Mouse (Mus musculus) forebrain, embryonic 14.5 days (tissue): Measurements from ENCODE around the gene Amz1. TPM values are rescaled to one million over a fixed set of nuclear protein-coding genes. Genes with fewer than 3 reads are reported as not detected.
A peak's percentile ranks its signal among the peaks of the same experiment; 100 is the strongest.

Experiments
- ATAC-seq: fragments of 200-750 bp; cut with Nextera tagmentation; 2 replicates; pipeline ENCODE4 v1.8.0; 2017; ENCODE audit warnings: mild to moderate bottlenecking, moderate library complexity
- DNase-seq: peaks from one replicate; pipeline ENCODE4 v3.0.0-alpha.2; 2015; ENCODE audit warnings: low spot score
- H3K27ac ChIP-seq: fragments of 300-500 bp; sonication (generic); 2 replicates; pipeline ENCODE4 v1.5.1; 2014; ENCODE audit warnings: low read depth, mild to moderate bottlenecking, control low read depth, low read length, moderate library complexity
- H3K27me3 ChIP-seq: fragments of 300-500 bp; sonication (generic); replicated peaks from 2 replicates; pipeline ENCODE4 v1.6.1; 2014; ENCODE audit warnings: low read length, control low read depth, mixed read lengths; ENCODE audit not compliant: control insufficient read depth, insufficient read depth
- H3K36me3 ChIP-seq: fragments of 300-500 bp; sonication (generic); 2 replicates; pipeline ENCODE4 v1.6.1; 2014; ENCODE audit warnings: low read length, control low read depth; ENCODE audit not compliant: control insufficient read depth, insufficient read depth
- H3K4me1 ChIP-seq: fragments of 300-500 bp; sonication (generic); 2 replicates; pipeline ENCODE4 v1.6.1; 2014; ENCODE audit warnings: antibody characterized with exemption, low read length, control low read depth; ENCODE audit not compliant: control insufficient read depth, insufficient read depth
- H3K4me2 ChIP-seq: fragments of 300-500 bp; sonication (generic); 2 replicates; pipeline ENCODE4 v1.6.1; 2014; ENCODE audit warnings: mild to moderate bottlenecking, control low read depth, low read length
- H3K4me3 ChIP-seq: fragments of 300-500 bp; sonication (generic); 2 replicates; pipeline ENCODE4 v1.5.1; 2014; ENCODE audit warnings: low read depth, low read length, control low read depth
- H3K9ac ChIP-seq: fragments of 300-500 bp; sonication (generic); 2 replicates; pipeline ENCODE4 v1.6.1; 2014; ENCODE audit warnings: mild to moderate bottlenecking, low read length, control low read depth, moderate library complexity
- H3K9me3 ChIP-seq: fragments of 300-500 bp; sonication (generic); replicated peaks from 2 replicates; pipeline ENCODE4 v1.6.1; 2016; ENCODE audit warnings: low read length, control low read depth, mixed read lengths; ENCODE audit not compliant: control insufficient read depth
- WGBS: fragments of 180-500 bp; shearing (Covaris S2); extraction: QIAGEN DNeasy Blood & Tissue Kit; methylation state at CpG from one replicate; pipeline ENCODE4 v1.1.7; 2014; 5-methylcytosine and 5-hydroxymethylcytosine counted together
- polyA plus RNA-seq: library from polyadenylated mRNA; unstranded; fragments of >200 nt; fragmentation: Nextera tagmentation; extraction: Ambion mirVana; gene quantifications from 2 replicates; pipeline ENCODE4 v1.2.1, GENCODE M21; 2014

Gene Amz1
- polyA plus RNA-seq, 1 experiment from 2014 or later, result 2.6 TPM

GRCm38 (mm10) chr5:140785240-140785872 lies 61.4 kb downstream of the Amz1 start:
- ATAC-seq (no peak), DNase-seq (no peak)
- H3K27ac ChIP-seq, result no peak overlapping the region
- H3K4me3 ChIP-seq, result no peak overlapping the region
- 86% methylated on average over 13 of the region's 13 CpGs for WGBS
- no peaks in the 10 kb centered on the region for H3K27me3 ChIP-seq
- peaks cover 11% of the 10 kb centered on the region for H3K4me1 ChIP-seq
- peaks cover 38% of the 10 kb centered on the region for H3K36me3 ChIP-seq
- no peaks in the 10 kb centered on the region for H3K9me3 ChIP-seq
- no peak overlapping the region for H3K4me2 ChIP-seq
- H3K9ac ChIP-seq, result no peak overlapping the region

- peaks cover 12% of the 10 kb centered on the region for H3K36me3 ChIP-seq
- H3K9ac ChIP-seq, result no peak overlapping the region
- H3K4me2 ChIP-seq, result no peak overlapping the region
- no peak overlapping the region for H3K4me3 ChIP-seq
- 0 out of 2 replicates have a peak overlapping the region, but pooled peaks have one; percentile 80 for H3K27ac ChIP-seq
- H3K9me3 ChIP-seq, result no peaks in the 10 kb centered on the region
- ATAC-seq (no peak), DNase-seq (no peak)
- no peaks in the 10 kb centered on the region for H3K27me3 ChIP-seq
- H3K4me1 ChIP-seq, result peaks cover 37% of the 10 kb centered on the region
Measured at GRCm38 (mm10) chr5:140789561-140789960, 65.6 kb downstream of the Amz1 start.

GRCm38 (mm10) chr5:140790392-140790791 lies 66.5 kb downstream of the Amz1 start:
- Histone ChIP-seq H3K4me3 (no peak overlapping the region), H3K27me3 (no peaks in the 10 kb centered on the region), H3K4me2 (0 out of 2 replicates have a peak overlapping the region, but pooled peaks have one; percentile 9), H3K36me3 (peaks cover 4% of the 10 kb centered on the region; the same call in 1 of the 2 replicates), H3K4me1 (peaks cover 37% of the 10 kb centered on the region), H3K9ac (no peak overlapping the region), H3K9me3 (no peaks in the 10 kb centered on the region), H3K27ac (peak overlapping the region; percentile 80)
- DNase-seq (peak; percentile 28), ATAC-seq (no peak)
- WGBS, result 39% methylated on average over 2 of the region's 2 CpGs

DNA sequence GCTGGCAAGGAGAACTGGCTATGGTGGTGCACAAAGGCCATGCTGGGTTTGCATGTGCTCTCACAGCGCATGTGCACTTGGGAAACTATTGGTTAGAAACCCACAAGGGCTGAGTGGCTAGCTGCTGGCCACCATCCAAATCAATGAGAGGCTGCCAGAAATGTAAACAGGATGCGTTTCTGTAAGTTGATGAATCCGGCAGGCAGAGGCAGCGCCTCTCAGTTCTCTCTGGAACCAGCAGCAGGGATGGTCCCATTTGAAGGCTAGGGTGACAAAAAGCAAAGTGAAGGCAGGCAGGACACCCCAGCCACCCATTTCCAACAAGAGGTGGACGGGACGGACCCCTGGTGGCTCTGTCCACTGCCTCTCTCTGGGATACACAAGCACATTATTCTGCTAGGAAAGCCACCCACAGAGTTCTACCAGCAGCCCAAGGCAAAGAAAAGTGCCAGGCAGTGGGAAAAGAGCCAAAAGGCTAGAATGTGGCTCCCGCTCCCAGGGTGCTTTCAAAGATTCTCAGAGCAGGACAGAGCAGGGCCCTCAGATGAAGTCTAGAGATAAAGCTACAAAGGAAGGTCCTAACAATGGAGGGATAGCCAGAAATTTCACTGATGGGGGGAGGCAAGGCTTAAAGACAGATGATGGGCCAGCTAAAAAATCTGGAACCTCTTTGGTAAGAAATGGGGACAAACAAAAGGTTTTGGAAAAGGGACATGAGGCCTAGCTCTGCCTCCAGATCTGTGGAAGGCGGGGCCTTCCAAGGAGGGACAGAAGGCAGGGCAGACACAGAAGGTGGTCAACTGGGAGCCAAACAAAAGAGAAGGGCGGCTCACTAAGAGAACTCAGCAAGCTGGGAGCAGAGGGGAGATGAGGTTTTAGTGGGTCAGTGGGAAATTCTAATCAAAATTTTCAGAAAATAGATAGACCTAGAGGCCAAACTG lies 67.3 kb downstream of the Amz1 start:
- no peak overlapping the region for H3K4me3 ChIP-seq
- WGBS, result 3% methylated on average over 9 of the region's 9 CpGs
- H3K36me3 ChIP-seq, result 0 out of 2 replicates have a peak, but pooled peaks cover 4% of the 10 kb centered on the region
- H3K9ac ChIP-seq, result peak overlapping the region; percentile 1; the same call in 1 of the 2 replicates
- DNase-seq, result peak; percentile 94
- peak overlapping the region; percentile 9; the same call in 1 of the 2 replicates for H3K4me2 ChIP-seq
- peak overlapping the region; percentile 80 for H3K27ac ChIP-seq
- H3K27me3 ChIP-seq, result no peaks in the 10 kb centered on the region
- peaks cover 37% of the 10 kb centered on the region for H3K4me1 ChIP-seq
- peak; percentile 82 for ATAC-seq
- H3K9me3 ChIP-seq, result no peaks in the 10 kb centered on the region

DNA sequence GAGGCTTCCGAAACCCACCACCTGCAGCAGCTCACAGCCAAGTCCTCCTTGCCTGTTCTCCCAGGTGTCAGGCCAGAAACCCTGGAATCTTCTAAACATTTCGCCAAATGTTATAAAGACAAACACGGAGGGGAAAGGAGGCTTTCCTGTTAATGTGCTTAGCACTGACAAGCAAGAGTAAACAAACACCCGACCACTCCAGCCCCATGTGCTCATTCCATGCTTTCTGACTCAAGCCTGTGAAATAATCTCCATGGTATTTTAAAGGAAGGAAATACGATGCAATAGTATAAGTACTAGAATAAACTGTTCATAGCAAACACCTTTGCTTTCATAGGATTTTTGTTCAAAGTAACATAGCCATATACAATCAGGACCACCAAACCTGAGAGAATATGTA lies 68.3 kb downstream of the Amz1 start:
- DNase-seq (no peak), ATAC-seq (no peak)
- Histone ChIP-seq H3K27me3 (no peaks in the 10 kb centered on the region), H3K36me3 (0 out of 2 replicates have a peak, but pooled peaks cover 2% of the 10 kb centered on the region), H3K9ac (peak overlapping the region; percentile 32; the same call in 1 of the 2 replicates), H3K4me1 (peaks cover 37% of the 10 kb centered on the region), H3K27ac (peak overlapping the region; percentile 80), H3K4me3 (no peak overlapping the region), H3K9me3 (no peaks in the 10 kb centered on the region), H3K4me2 (no peak overlapping the region)
- WGBS, result 51% methylated on average over 5 of the region's 5 CpGs

DNA sequence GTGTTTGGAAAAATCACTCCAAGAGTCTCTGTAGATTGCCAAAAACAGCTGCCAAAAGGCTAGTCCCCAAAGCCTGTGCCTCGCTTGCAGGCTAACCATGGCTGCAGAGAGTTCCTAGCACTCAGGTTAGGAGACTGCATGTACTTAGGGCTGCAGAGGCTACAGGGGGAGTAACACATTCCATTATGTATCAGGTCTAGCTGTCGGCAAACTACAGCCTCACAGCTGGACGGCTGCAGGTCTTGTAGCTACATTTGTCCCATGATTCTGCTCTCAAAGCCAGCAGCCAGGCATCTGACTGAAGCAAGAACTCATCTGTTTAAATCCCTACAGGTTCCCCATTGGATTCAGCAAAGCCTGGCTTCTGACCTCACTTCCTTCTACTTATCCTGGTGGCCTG lies 70.8 kb downstream of the Amz1 start:
- 47% methylated on average over 3 of the region's 3 CpGs for WGBS

DNA sequence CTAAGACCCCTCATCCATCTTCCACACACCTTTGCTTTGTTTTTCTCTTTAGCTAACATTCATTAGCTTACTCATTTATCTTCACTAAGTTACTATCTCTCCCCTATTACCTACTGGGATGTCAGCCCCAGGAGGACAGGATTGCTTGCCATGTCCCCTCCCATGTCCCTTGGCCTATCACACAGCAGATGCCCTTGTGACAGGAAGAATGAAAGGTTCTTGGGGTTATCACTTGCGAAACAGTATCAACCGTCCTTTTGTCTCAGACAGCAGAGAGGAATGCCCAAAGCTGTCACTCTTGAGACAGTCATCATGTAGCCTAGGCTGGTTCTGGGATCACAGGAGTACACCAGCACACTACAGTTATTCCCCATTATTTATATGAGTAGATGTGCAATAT lies 71.2 kb downstream of the Amz1 start:
- 84% methylated on average over 2 of the region's 2 CpGs for WGBS
- Histone ChIP-seq H3K4me3 (no peak overlapping the region), H3K4me1 (peaks cover 27% of the 10 kb centered on the region)

More for the DNA sequence above, 70.8 kb downstream of the Amz1 start:
- no peak for DNase-seq
- no peak overlapping the region for H3K27ac ChIP-seq
- H3K4me3 ChIP-seq, result no peak overlapping the region
- H3K4me2 ChIP-seq, result no peak overlapping the region
- no peaks in the 10 kb centered on the region for H3K27me3 ChIP-seq
- ATAC-seq, result no peak
- H3K9ac ChIP-seq, result no peak overlapping the region
- no peaks in the 10 kb centered on the region for H3K9me3 ChIP-seq
- H3K36me3 ChIP-seq, result no peaks in the 10 kb centered on the region
- peaks cover 31% of the 10 kb centered on the region for H3K4me1 ChIP-seq

GRCm38 (mm10) chr5:140796051-140796450 lies 72.1 kb downstream of the Amz1 start:
- no peak overlapping the region for H3K27ac ChIP-seq
- no peak overlapping the region for H3K9ac ChIP-seq
- peaks cover 18% of the 10 kb centered on the region for H3K4me1 ChIP-seq
- ATAC-seq, result no peak
- DNase-seq, result no peak
- H3K36me3 ChIP-seq, result no peaks in the 10 kb centered on the region
- no peak overlapping the region for H3K4me3 ChIP-seq
- 68% methylated on average over 3 of the region's 3 CpGs for WGBS
- no peak overlapping the region for H3K4me2 ChIP-seq
- H3K9me3 ChIP-seq, result no peaks in the 10 kb centered on the region
- H3K27me3 ChIP-seq, result no peaks in the 10 kb centered on the region

More for the DNA sequence above, 71.2 kb downstream of the Amz1 start:
- H3K27ac ChIP-seq, result no peak overlapping the region
- H3K9me3 ChIP-seq, result no peaks in the 10 kb centered on the region
- DNase-seq, result no peak
- no peaks in the 10 kb centered on the region for H3K27me3 ChIP-seq
- H3K9ac ChIP-seq, result no peak overlapping the region
- no peaks in the 10 kb centered on the region for H3K36me3 ChIP-seq
- no peak overlapping the region for H3K4me2 ChIP-seq
- no peak for ATAC-seq
